Mouse (Mus musculus): Measurements from ENCODE around the gene Ccdc184.

DNA sequence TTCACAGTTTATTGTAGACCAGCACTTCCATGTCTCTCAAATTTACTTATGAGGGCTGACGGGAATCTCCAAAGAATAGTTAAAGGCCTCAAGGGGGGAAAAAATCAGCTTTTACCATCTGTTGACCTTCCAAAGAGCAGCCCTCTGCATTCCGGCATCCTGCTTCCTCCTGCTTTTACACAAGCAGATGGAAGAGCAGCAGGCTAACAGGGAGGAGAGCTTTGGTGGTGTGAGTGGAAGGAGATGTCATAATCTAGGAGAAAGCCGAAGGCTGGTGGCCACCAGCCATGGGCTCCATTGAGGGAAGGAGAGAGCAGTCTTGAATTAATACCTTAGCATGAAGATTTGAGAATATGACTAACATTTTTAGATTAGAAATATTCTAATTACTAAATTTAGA, 18.6 kb upstream of the Ccdc184 start:
- no peak for TF ChIP-seq CTCF (IDR thresholded peaks at IDR 0.05; ENCODE audit: borderline replicate concordance, insufficient read depth, low read length)
- TF ChIP-seq POLR2A (IDR thresholded peaks at IDR 0.05; ENCODE audit: low read depth, low read length) = no peak
